Mouse (Mus musculus): Measurements from ENCODE around the gene Nectin4. TPM values are rescaled to one million over a fixed set of nuclear protein-coding genes. Genes with fewer than 3 reads are reported as not detected.

Gene Nectin4
- polyA plus RNA-seq, 3 experiments from 2014 or later, result 0.09 to 0.25 TPM; not detected in 1

- no peak for ATAC-seq
Observed at GRCm38 (mm10) chr1:171360253-171360652, 9.6 kb upstream of the Nectin4 start.

DNA sequence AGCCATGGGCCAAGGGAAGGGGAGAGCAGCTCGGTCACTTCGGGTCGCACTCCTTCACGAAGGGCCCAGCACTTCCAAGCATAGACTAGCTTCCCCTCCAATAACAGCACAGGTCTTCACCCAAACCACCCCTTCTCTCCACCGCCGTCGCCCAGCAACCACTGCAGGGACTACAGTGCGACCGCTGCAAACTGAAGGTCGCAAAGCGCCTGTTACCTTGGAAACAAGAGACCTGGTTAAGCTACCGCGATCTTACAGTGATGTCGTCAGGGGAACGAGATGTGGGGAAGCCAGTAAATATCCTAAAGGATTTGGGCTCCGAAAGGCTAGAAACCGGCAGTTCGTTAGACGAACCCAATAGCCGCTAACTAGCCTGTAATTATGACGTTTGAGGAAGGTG is 9.2 kb upstream of the Nectin4 start, which contains the start of gene Klhdc9:
Gene Klhdc9 (minus strand): TSS at position 143 of the 400 bp plus-strand sequence.
- peak; percentile 88 for ATAC-seq

GRCm38 (mm10) chr1:171361106-171362103 is 8.5 kb upstream of the Nectin4 start:
- ATAC-seq, result peak; percentile 71

GRCm38 (mm10) chr1:171365934-171366333 is 4.0 kb upstream of the Nectin4 start:
- ATAC-seq, result no peak

- ATAC-seq, result no peak
Observed at GRCm38 (mm10) chr1:171372880-171373279, 3.0 kb downstream of the Nectin4 start.

DNA sequence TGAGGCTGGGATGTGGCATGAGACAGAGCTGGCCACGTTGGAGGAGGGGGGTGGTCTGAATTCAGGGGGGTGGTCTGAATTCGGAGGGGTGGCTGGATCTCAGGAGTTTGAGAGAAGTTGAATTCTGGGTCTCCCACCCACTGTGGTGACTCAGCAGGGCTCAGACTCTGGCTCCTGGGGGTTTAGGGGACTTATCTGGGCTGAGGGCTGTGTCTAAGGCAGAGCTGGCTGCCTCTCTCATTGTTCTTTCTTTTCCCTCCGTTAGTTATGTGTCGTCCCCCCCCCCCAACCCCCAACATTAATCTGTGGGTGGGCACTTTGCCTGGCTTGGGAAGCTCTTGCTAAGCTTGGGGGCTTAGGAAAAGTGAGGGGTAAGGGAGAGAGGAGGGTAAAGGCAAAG is 4.0 kb downstream of the Nectin4 start:
- no peak for ATAC-seq

- no peak for ATAC-seq
Observed at GRCm38 (mm10) chr1:171375646-171376097, 5.8 kb downstream of the Nectin4 start.

- no peak for ATAC-seq
Observed at GRCm38 (mm10) chr1:171378298-171378697, 8.4 kb downstream of the Nectin4 start.

DNA sequence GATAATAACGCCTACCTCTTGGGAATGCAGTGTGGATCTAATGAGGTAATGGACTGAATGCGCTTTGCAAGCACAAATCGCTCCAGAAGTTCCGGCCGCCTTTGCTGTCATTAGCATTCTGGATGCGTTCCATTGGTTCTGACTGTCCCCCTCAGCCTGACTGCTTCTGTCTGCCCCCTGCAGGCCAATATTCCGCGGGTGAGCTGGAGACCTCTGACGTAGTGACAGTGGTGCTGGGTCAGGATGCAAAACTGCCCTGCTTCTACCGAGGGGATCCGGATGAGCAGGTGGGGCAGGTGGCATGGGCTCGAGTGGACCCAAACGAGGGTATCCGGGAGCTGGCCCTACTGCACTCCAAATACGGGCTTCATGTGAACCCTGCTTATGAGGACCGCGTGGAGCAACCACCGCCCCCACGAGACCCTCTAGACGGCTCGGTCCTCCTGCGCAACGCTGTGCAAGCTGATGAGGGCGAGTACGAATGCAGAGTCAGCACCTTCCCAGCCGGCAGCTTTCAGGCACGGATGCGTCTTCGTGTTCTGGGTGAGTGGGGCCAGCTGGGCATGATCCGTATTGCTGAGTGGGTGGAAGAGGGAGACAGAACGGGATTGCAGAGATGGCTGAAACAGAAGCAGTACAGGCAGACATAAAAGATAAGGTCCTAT is 10.2 kb downstream of the Nectin4 start:
- ATAC-seq, result peak; percentile 99

DNA sequence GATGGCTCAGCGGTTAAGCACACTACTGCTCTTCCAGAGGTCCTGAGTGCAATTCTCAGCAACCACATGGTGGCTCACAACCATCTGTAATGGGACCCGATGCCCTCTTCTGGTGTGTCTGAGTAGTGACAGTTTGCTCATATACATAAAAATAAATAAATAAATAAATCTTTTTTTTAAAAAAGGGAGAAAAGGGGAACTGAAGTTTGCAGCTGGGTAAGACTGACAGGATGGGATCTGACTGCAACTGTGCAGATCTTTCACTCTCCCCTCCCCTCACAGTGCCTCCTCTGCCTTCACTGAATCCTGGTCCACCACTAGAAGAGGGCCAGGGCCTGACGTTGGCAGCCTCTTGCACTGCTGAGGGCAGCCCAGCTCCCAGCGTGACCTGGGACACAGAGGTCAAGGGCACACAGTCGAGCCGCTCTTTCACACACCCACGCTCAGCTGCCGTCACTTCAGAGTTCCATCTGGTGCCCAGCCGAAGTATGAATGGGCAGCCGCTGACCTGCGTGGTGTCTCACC is 12.3 kb downstream of the Nectin4 start:
- no peak for ATAC-seq

DNA sequence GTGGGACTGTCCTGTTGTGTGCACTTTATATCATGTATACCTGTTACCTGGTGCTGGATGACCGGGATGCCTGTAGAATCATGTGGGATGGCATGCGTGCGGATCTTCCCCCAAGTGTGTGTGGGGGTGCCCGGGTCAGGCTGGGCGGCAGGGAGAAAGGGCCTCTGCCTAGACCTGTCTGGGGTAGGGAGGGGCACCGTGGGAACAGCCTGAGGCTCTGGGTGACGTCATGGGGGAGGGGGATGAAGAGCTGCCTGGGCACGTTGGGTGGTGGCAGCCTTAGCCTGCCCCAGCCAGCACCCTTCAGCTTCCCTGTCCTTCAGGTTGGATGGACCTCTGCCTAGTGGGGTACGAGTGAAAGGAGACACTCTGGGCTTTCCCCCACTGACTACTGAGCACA is 14.5 kb downstream of the Nectin4 start:
- ATAC-seq, result no peak

- no peak for ATAC-seq
Observed at GRCm38 (mm10) chr1:171385171-171385570, 15.3 kb downstream of the Nectin4 start.

GRCm38 (mm10) chr1:171387099-171387498 is 17.2 kb downstream of the Nectin4 start:
- no peak for ATAC-seq

DNA sequence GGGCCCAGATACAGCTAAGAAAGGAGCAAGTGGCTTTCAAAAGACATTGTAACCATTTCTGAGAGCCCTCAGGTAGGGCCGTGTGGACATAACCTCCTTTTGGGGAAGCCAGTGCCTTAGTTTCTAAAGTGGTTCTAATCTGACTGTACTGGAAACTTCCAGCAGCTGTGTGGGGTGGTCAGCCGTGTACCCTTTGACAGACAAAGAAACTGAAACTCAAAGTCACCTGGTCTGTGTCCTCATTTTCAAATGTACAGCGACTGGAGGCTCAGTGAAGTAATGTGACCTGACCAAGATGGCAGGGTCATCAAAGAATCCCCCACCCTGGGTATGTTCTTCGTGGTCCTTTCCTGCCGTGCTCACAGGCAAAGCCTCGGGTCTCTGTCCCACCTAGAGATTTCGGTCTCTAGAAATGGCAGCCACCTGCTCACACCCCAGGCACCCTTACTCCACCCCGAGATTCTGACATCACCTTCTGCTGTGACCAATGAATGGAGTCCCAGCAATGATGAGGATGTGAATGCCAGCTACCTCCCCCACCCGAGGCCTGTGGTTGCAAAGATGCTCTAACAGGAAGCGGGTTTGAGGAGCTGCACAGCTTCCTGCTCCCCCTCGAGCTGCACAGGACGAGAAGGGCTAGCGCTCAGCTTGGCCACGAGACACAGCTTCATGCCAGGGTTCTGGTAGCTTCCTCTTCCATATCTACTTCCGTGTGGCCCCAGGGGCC is 18.6 kb downstream of the Nectin4 start, which contains the start of gene Arhgap30:
Gene Arhgap30 (plus strand): TSS at position 579 of the 727 bp plus-strand sequence.
- ATAC-seq, result peak; percentile 88

DNA sequence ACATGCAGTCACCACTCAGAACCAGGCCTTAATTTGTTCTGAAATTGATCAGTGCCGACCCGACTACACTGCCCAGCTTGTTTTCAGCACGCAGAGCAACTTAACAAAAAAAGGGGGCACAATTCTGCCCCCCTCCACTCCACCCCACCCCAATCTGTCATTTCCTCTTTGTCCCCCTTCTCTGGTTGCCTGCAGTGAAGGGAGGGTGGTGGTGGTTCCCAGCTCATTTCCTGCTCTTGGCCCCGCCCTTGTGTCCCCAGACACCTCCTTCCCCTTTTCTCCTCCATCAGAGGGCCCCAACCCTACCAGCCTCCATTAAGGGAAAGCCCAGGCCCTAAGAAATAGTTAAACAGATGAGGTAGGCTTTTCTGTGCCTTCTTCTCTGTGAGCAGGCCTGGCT is 20.2 kb downstream of the Nectin4 start:
- ATAC-seq, result peak; percentile 75

GRCm38 (mm10) chr1:171401821-171402220 is 31.9 kb downstream of the Nectin4 start:
- no peak for ATAC-seq

GRCm38 (mm10) chr1:171402991-171403390 is 33.1 kb downstream of the Nectin4 start:
- no peak for ATAC-seq

- ATAC-seq, result no peak
Observed at GRCm38 (mm10) chr1:171407263-171407662, 37.4 kb downstream of the Nectin4 start.

- no peak for ATAC-seq
Observed at GRCm38 (mm10) chr1:171410231-171410630, 40.3 kb downstream of the Nectin4 start.

DNA sequence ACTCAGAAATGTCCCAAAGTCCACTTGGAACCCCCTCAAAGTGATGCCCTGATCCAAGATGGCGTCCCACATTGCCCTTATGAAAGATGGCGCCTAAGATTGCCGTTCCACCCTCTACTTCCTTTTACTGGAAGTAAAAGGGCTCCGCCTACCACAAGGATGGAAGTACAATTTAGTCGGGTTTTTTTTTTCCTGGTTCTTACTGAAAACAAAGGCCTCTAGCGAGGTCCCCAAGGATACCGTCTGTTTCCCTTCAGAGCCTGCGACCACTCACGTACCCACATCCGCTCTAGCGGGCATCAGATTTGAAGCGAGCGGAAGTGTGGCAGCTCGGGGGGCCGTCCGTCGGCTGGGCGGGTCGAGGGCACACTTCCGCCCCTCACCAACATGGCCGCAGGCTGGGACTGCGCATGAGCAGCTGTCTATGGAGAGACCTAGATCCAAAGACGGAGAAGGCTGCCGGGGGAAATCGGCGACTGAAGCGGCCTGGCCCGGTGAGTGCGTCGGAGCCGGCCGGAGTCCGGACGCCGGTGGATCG is 41.1 kb downstream of the Nectin4 start, which contains the start of gene Usf1:
Gene Usf1 (plus strand): TSS at position 367 of the 538 bp plus-strand sequence.
- peak; percentile 84 for ATAC-seq

DNA sequence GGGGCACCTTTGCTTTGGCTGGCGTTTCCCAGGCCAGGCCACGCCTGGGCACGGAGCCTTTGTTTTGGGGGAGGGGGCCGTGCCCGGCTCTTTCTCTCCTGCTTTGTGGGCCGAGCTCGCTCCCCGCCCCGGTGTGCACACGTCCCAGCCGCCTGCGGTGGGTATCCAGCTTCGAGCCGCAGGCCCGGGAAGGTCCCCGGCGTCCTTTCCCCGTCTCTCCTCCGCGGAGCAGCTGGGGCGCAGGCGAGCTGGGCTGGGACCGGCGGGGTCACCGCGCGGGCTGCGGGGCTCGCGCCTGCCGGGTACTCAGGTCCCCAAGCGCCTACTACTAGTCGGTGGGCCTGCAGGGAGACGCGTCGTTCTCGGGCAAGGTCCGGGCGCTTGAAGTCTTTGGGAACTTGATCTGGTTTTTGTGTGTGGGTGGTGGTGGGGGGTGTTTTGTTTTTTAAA is 41.6 kb downstream of the Nectin4 start:
- peak; percentile 19 for ATAC-seq

- ATAC-seq, result peak; percentile 52
Observed at GRCm38 (mm10) chr1:171412001-171412441, 42.1 kb downstream of the Nectin4 start.

Data from inflammation-experienced regulatory T-cells, adult 6 months (primary cell).